Mouse (Mus musculus) olfactory bulb, adult 2 months (tissue): ENCODE measurements around the gene Camk2n1.

ENCODE experiments used
- CTCF ChIP-seq: fragments of 200-500 bp; IDR thresholded peaks from 2 replicates; pipeline ENCODE4 v1.5.1; 2012; ENCODE audit warnings: low read depth, mild to moderate bottlenecking, low read length, moderate library complexity; ENCODE audit not compliant: insufficient read depth
- POLR2A ChIP-seq: fragments of 200-500 bp; IDR thresholded peaks from 2 replicates; pipeline ENCODE4 v1.6.1; 2012; ENCODE audit warnings: mild to moderate bottlenecking, low read depth, low read length, moderate library complexity; ENCODE audit not compliant: insufficient read depth

GRCm38 (mm10) chr4:138494905-138495304 is 40.8 kb downstream of the Camk2n1 start:
- TF ChIP-seq CTCF (no peak), POLR2A (no peak)
